Mouse (Mus musculus) intestine, embryonic 16.5 days (tissue): ENCODE data around the gene Hnrnpab. TPM values are rescaled to one million over a fixed set of nuclear protein-coding genes. Genes with fewer than 3 reads are reported as not detected.

Experiments used
- ATAC-seq: fragments of 200-750 bp; cut with Nextera tagmentation; 2 replicates; pipeline ENCODE4 v1.8.0; 2017; ENCODE audit warnings: moderate TSS enrichment, moderate library complexity
- H3K27ac ChIP-seq: fragments of 300-500 bp; sonication (generic); 2 replicates; pipeline ENCODE4 v1.5.1; 2014; ENCODE audit warnings: mild to moderate bottlenecking, low read length
- H3K27me3 ChIP-seq: fragments of 300-500 bp; sonication (generic); replicated peaks from 2 replicates; pipeline ENCODE4 v1.6.1; 2014; ENCODE audit warnings: low read length, control low read depth, mixed read lengths; ENCODE audit not compliant: control insufficient read depth, insufficient read depth
- H3K36me3 ChIP-seq: fragments of 300-500 bp; sonication (generic); 2 replicates; pipeline ENCODE4 v1.6.1; 2014; ENCODE audit warnings: low read length, control low read depth; ENCODE audit not compliant: control insufficient read depth, insufficient read depth
- H3K4me1 ChIP-seq: fragments of 300-500 bp; sonication (generic); 2 replicates; pipeline ENCODE4 v1.6.1; 2014; ENCODE audit warnings: low read length, control low read depth, mixed read lengths; ENCODE audit not compliant: control insufficient read depth, insufficient read depth
- H3K4me2 ChIP-seq: fragments of 300-500 bp; sonication (generic); 2 replicates; pipeline ENCODE4 v1.6.1; 2014; ENCODE audit warnings: low read depth, low read length, control low read depth
- H3K4me3 ChIP-seq: fragments of 300-500 bp; sonication (generic); 2 replicates; pipeline ENCODE4 v1.5.1; 2014; ENCODE audit warnings: mild to moderate bottlenecking, low read length
- H3K9ac ChIP-seq: fragments of 300-500 bp; sonication (generic); 2 replicates; pipeline ENCODE4 v1.6.1; 2014; ENCODE audit warnings: low read depth, low read length
- H3K9me3 ChIP-seq: fragments of 300-500 bp; sonication (generic); 2 replicates; pipeline ENCODE4 v1.6.1; 2016; ENCODE audit warnings: low read length, control low read depth; ENCODE audit not compliant: control insufficient read depth
- WGBS: fragments of 180-500 bp; shearing (Covaris S2); extraction: QIAGEN DNeasy Blood & Tissue Kit; methylation state at CpG from one replicate; pipeline ENCODE4 v1.1.7; 2014; 5-methylcytosine and 5-hydroxymethylcytosine counted together
- polyA plus RNA-seq: library from polyadenylated mRNA; unstranded; fragments of >200 nt; fragmentation: Nextera tagmentation; extraction: Ambion mirVana; gene quantifications from 2 replicates; pipeline ENCODE4 v1.2.1, GENCODE M21; 2015

The Hnrnpab gene
- polyA plus RNA-seq, 1 experiment from 2014 or later = 264 TPM

DNA sequence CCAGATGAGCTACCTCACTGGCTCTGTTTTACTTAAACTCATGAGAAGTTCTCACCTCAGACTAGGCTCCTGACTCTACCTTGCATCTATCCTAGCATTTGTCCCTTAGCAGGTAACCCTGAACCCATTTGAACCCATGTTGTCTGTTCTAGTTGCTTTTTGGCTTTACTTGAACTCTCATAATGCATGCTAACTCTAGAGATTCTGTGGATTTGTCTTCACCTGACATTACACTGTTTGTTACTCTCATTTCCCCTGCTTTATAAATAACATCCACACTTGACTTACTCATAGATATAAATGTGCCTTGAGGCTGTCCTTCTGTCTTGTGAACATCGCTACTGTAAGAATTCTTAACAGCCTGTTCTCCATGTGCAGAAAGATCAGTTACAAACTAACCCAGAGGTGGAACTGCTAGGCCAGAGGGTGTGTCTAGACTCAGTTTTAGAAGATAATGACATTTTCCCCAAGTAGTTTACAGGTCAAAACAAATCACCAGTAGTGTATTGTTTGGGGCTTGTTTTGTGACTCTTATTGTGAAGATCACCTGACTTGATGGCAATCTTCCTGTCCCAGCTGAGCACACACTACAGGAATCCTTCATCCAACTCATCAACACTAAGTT lies 11.1 kb downstream of the Hnrnpab start:
- Histone ChIP-seq H3K27me3 (no peaks in the 10 kb centered on the region), H3K27ac (no peak overlapping the region), H3K4me1 (0 out of 2 replicates have a peak, but pooled peaks cover 3% of the 10 kb centered on the region), H3K4me3 (no peak overlapping the region), H3K9ac (no peak overlapping the region), H3K4me2 (no peak overlapping the region), H3K9me3 (no peaks in the 10 kb centered on the region), H3K36me3 (peaks cover 22% of the 10 kb centered on the region; the same call in 1 of the 2 replicates)
- ATAC-seq = no peak
- 82% methylated on average over 1 of the region's 1 CpGs for WGBS

DNA sequence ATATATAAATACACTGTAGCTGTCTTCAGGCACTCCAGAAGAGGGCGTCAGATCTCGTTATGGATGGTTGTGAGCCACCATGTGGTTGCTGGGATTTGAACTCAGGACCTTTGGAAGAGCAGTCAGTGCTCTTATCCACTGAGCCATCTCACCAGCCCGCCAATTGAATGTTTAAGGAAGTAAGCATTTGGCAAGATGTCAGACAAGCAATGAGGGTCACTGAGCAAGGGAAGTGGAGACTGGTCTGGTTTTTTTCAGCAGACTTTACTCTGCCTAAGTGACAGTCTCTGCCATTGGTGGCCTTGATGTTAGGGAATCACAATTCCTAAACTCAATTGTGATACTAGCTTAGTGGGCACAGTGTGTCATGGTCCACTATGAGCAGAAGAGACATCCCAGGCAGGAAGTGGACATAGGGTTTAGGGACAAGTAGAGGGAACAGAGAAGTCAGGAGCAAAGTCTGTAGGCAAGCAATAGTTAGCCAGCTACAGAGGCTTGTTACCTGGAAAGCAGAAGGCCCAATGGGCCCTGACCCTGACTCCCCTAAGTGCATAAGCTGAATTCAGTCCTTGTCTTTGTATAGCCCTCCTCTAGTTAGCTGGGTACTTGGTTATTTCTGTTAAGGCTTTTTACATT lies 11.8 kb downstream of the Hnrnpab start:
- Histone ChIP-seq H3K4me2 (no peak overlapping the region), H3K27ac (0 out of 2 replicates have a peak overlapping the region, but pooled peaks have one; percentile 21), H3K36me3 (peaks cover 22% of the 10 kb centered on the region; the same call in 1 of the 2 replicates), H3K4me3 (no peak overlapping the region), H3K9me3 (no peaks in the 10 kb centered on the region), H3K27me3 (no peaks in the 10 kb centered on the region), H3K9ac (no peak overlapping the region), H3K4me1 (0 out of 2 replicates have a peak, but pooled peaks cover 3% of the 10 kb centered on the region)
- no peak for ATAC-seq
- WGBS = 59% methylated on average over 3 of the region's 3 CpGs

DNA sequence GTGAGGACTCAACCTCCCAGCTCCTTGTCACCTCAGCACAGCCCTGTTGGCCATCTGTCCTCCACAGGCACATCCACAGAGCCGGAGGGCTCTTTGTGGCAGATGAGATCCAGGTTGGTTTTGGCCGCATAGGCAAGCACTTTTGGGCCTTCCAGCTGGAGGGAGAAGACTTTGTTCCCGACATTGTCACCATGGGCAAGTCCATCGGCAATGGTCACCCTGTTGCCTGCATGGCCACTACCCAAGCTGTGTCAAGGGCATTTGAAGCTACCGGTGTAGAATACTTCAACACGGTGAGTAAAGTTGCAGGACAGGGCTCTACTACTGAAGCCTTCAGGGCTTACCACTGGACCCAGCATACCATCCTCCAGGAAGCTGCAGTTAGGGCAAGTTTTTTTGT lies 12.8 kb downstream of the Hnrnpab start:
- 93% methylated on average over 6 of the region's 6 CpGs for WGBS
- ATAC-seq = no peak
- no peak overlapping the region for H3K27ac ChIP-seq
- H3K9me3 ChIP-seq = no peaks in the 10 kb centered on the region
- H3K27me3 ChIP-seq = no peaks in the 10 kb centered on the region
- peaks cover 25% of the 10 kb centered on the region; the same call in 1 of the 2 replicates for H3K36me3 ChIP-seq
- H3K4me1 ChIP-seq = 0 out of 2 replicates have a peak, but pooled peaks cover 3% of the 10 kb centered on the region
- no peak overlapping the region for H3K9ac ChIP-seq
- H3K4me3 ChIP-seq = no peak overlapping the region
- no peak overlapping the region for H3K4me2 ChIP-seq

DNA sequence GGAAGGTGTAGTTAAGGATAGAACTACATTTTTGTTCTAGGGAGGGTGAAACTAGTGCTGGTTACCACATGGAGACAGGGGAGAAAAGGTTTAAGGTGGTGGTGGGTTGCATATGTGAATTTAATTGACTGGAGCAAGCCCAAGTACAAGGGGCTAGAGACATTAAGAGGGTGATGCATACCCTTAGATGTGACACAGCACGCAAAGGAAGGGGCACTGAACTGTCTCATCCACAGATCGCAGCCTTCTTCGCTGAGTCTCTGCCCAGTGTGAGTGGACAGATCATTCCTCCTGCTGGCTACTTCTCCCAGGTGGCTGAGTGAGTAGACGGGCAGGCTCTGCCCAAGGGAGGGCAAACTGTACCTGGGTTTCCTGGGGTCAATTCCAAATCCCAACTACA lies 13.3 kb downstream of the Hnrnpab start:
- Histone ChIP-seq H3K4me2 (no peak overlapping the region), H3K27ac (no peak overlapping the region), H3K27me3 (no peaks in the 10 kb centered on the region), H3K9me3 (no peaks in the 10 kb centered on the region), H3K4me1 (0 out of 2 replicates have a peak, but pooled peaks cover 3% of the 10 kb centered on the region), H3K36me3 (peaks cover 21% of the 10 kb centered on the region; the same call in 1 of the 2 replicates), H3K9ac (no peak overlapping the region), H3K4me3 (no peak overlapping the region)
- 96% methylated on average over 4 of the region's 4 CpGs for WGBS
- no peak for ATAC-seq

DNA sequence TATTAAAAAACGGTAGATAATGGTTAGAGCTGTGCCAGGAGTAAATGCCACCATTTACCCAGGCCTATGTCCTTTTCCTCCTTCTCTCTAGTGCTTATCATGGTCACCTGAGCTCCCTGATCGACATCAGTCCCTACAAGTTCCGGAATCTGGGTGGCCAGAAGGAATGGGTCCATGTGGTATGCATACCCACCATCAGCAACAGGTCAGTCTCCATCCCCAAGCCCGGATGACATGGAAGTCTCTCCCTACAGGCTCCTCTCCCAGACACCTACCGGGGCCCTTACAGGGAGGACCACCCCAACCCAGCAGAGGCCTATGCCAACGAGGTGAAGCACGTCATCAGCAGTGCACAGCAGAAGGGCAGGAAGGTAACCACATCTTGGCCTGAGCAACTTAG lies 14.7 kb downstream of the Hnrnpab start:
- no peak for ATAC-seq
- Histone ChIP-seq H3K36me3 (peaks cover 24% of the 10 kb centered on the region), H3K4me2 (no peak overlapping the region), H3K9me3 (no peaks in the 10 kb centered on the region), H3K9ac (no peak overlapping the region), H3K27me3 (no peaks in the 10 kb centered on the region), H3K4me3 (no peak overlapping the region), H3K27ac (no peak overlapping the region), H3K4me1 (0 out of 2 replicates have a peak, but pooled peaks cover 3% of the 10 kb centered on the region)
- WGBS = 87% methylated on average over 7 of the region's 7 CpGs

DNA sequence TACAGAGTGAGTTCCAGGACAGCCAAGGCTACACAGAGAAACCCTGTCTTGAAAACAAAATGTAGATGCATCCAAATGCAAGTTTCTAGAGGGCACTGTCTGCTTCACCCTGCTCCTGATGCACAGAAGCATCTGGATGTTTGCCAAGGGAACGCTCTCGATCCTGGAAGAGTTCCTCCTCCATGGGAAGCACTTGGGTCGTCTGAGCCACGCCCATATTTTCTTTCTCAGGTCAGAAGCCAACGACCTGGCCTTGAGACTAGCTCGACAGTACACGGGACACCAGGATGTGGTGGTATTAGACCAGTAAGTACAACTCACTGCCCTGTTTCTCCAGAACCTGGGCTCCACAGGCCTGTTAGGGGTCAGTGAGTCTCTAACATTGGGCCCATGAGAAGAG lies 15.5 kb downstream of the Hnrnpab start:
- Histone ChIP-seq H3K36me3 (peaks cover 29% of the 10 kb centered on the region), H3K27me3 (no peaks in the 10 kb centered on the region), H3K4me3 (no peak overlapping the region), H3K27ac (no peak overlapping the region), H3K4me2 (no peak overlapping the region), H3K4me1 (peaks cover 8% of the 10 kb centered on the region), H3K9me3 (no peaks in the 10 kb centered on the region), H3K9ac (no peak overlapping the region)
- 38% methylated on average over 7 of the region's 7 CpGs for WGBS
- ATAC-seq = no peak

DNA sequence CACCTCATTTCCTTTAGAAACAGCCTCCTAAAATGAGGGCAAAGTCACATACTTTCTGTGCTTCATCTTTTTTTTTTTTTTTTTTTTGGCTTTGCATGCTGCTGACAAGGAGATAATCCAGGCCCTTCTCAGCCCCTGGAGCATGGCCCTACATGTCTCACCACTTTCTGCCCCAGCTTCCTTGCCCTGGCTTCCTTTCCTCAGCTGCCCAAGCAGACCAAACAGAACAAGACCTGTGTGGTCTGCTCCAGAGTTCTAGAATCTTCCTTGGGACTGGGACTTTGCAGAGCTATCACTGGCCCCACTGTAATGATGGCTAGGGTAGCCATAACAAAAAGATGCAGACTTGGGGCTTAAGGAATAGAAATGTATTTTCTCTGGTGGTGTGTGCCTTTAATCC lies 16.6 kb downstream of the Hnrnpab start:
- Histone ChIP-seq H3K36me3 (peaks cover 29% of the 10 kb centered on the region), H3K9me3 (no peaks in the 10 kb centered on the region), H3K27me3 (no peaks in the 10 kb centered on the region), H3K4me1 (peaks cover 19% of the 10 kb centered on the region), H3K4me2 (no peak overlapping the region), H3K27ac (no peak overlapping the region), H3K4me3 (no peak overlapping the region), H3K9ac (no peak overlapping the region)
- ATAC-seq = no peak

DNA sequence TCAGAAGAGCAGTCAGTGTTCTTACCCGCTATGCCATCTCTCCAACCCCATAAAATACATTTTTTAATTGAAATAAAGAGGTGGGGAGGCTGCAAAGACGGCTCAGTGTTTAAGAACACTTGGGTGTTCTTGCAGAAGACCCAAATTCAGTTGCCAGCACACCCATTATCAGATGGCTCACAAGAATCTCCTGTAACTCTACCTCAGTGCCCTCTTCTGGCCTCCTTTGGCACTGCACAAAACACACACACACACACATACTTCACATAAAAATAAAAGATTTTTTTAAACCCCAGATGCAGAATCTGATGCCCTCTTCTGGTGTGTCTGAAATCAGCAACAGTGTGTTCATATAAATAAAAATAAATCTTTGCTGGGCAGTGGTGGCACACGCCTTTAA lies 17.8 kb downstream of the Hnrnpab start:
- no peak overlapping the region for H3K27ac ChIP-seq
- no peak overlapping the region for H3K4me2 ChIP-seq
- 97% methylated on average over 3 of the region's 3 CpGs for WGBS
- no peaks in the 10 kb centered on the region for H3K27me3 ChIP-seq
- no peak overlapping the region for H3K4me3 ChIP-seq
- H3K9me3 ChIP-seq = no peaks in the 10 kb centered on the region
- peaks cover 26% of the 10 kb centered on the region for H3K36me3 ChIP-seq
- H3K4me1 ChIP-seq = peaks cover 23% of the 10 kb centered on the region
- H3K9ac ChIP-seq = no peak overlapping the region
- no peak for ATAC-seq

DNA sequence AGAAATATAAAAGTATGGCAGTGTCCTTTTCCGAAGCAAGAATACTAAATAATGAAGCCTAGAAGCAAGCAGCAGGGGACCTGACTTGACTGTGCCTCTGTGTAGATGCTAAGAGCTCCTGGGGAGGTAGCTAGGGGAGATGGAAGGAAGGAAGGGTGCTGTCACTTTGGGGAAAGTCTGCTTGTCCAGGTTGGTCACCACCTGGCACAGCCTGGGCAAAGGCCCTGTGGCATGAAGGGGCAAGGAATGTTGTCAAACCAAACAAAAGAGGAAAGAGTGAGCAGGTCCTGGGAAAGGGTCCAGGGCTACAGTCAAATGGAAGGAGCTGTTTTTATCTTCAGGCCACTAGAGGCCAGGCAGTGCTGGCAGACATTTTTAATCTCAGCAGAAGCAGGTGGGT lies 19.6 kb downstream of the Hnrnpab start:
- H3K27ac ChIP-seq = no peak overlapping the region
- H3K4me3 ChIP-seq = no peak overlapping the region
- H3K4me1 ChIP-seq = peaks cover 32% of the 10 kb centered on the region
- no peak overlapping the region for H3K9ac ChIP-seq
- no peak overlapping the region for H3K4me2 ChIP-seq
- WGBS = 90% methylated on average over 1 of the region's 1 CpGs
- peaks cover 18% of the 10 kb centered on the region; the same call in 1 of the 2 replicates for H3K36me3 ChIP-seq
- H3K27me3 ChIP-seq = no peaks in the 10 kb centered on the region
- ATAC-seq = no peak
- H3K9me3 ChIP-seq = no peaks in the 10 kb centered on the region
